Mouse (Mus musculus) midbrain, postnatal 0 days (tissue): Measurements from ENCODE around the gene Scg3. TPM values are rescaled to one million over a fixed set of nuclear protein-coding genes. Genes with fewer than 3 reads are reported as not detected.

Source experiments
- ATAC-seq: fragments of 200-750 bp; cut with Nextera tagmentation; 2 replicates; pipeline ENCODE4 v1.8.0; 2017; ENCODE audit warnings: moderate number of reproducible peaks, mild to moderate bottlenecking, moderate TSS enrichment, moderate library complexity; ENCODE audit not compliant: low FRiP score
- DNase-seq: peaks from one replicate; pipeline ENCODE4 v3.0.0-alpha.2; 2015; ENCODE audit warnings: low spot score
- H3K27ac ChIP-seq: fragments of 300-500 bp; sonication (generic); 2 replicates; pipeline ENCODE4 v1.5.1; 2014; ENCODE audit warnings: low read depth, mild to moderate bottlenecking, low read length, mixed read lengths
- H3K27me3 ChIP-seq: fragments of 300-500 bp; sonication (generic); 2 replicates; pipeline ENCODE4 v1.6.1; 2014; ENCODE audit warnings: low read length, control low read depth, mixed read lengths; ENCODE audit not compliant: insufficient read depth
- H3K36me3 ChIP-seq: fragments of 300-500 bp; sonication (generic); 2 replicates; pipeline ENCODE4 v1.6.1; 2014; ENCODE audit warnings: low read length, control low read depth, mixed read lengths; ENCODE audit not compliant: insufficient read depth
- H3K4me1 ChIP-seq: fragments of 300-500 bp; sonication (generic); 2 replicates; pipeline ENCODE4 v1.6.1; 2014; ENCODE audit warnings: mild to moderate bottlenecking, control low read depth, antibody characterized with exemption, low read length, mixed read lengths; ENCODE audit not compliant: insufficient read depth
- H3K4me2 ChIP-seq: fragments of 300-500 bp; sonication (generic); 2 replicates; pipeline ENCODE4 v1.6.1; 2014; ENCODE audit warnings: low read depth, mild to moderate bottlenecking, low read length, mixed read lengths; ENCODE audit not compliant: poor library complexity, severe bottlenecking
- H3K4me3 ChIP-seq: fragments of 300-500 bp; sonication (generic); 2 replicates; pipeline ENCODE4 v1.5.1; 2014; ENCODE audit warnings: low read depth, mild to moderate bottlenecking, low read length, moderate library complexity
- H3K9ac ChIP-seq: fragments of 300-500 bp; sonication (generic); replicated peaks from 2 replicates; pipeline ENCODE4 v1.6.1; 2014; ENCODE audit warnings: mild to moderate bottlenecking, low read length, moderate library complexity, mixed read lengths; ENCODE audit not compliant: poor library complexity, severe bottlenecking
- H3K9me3 ChIP-seq: fragments of 300-500 bp; sonication (generic); 2 replicates; pipeline ENCODE4 v1.6.1; 2016; ENCODE audit warnings: low read length, control low read depth
- CTCF ChIP-seq: IDR thresholded peaks from 2 replicates; pipeline ENCODE4 v1.5.1; 2016; ENCODE audit warnings: antibody characterized with exemption, mild to moderate bottlenecking
- WGBS: fragments of 180-500 bp; shearing (Covaris S2); extraction: QIAGEN DNeasy Blood & Tissue Kit; methylation state at CpG from one replicate; pipeline ENCODE4 v1.1.7; 2014; 5-methylcytosine and 5-hydroxymethylcytosine counted together
- polyA plus RNA-seq: library from polyadenylated mRNA; unstranded; fragments of >200 nt; fragmentation: Nextera tagmentation; extraction: Ambion mirVana; gene quantifications from 2 replicates; pipeline ENCODE4 v1.2.1, GENCODE M21; 2015
- total RNA-seq: library from RNA; depleted of rRNA; stranded (reverse); fragments of >200 nt; gene quantifications from 2 replicates; pipeline ENCODE4 v1.2.3, GENCODE M21; 2014; rRNA removed

Gene Scg3
- total and polyA plus RNA-seq, 2 experiments from 2014 or later = 115 to 139 TPM

GRCm38 (mm10) chr9:75597596-75597995 lies 86.3 kb downstream of the Scg3 start:
- H3K9me3 ChIP-seq = no peaks in the 10 kb centered on the region
- no peak overlapping the region for H3K4me2 ChIP-seq
- H3K27me3 ChIP-seq = no peaks in the 10 kb centered on the region
- H3K36me3 ChIP-seq = peaks cover 19% of the 10 kb centered on the region
- no peak overlapping the region for H3K27ac ChIP-seq
- WGBS = 69% methylated on average over 4 of the region's 4 CpGs
- no peak overlapping the region for H3K4me3 ChIP-seq
- ATAC-seq = no peak
- H3K4me1 ChIP-seq = peaks cover 3% of the 10 kb centered on the region; the same call in 1 of the 2 replicates
- TF ChIP-seq CTCF = no peak
- DNase-seq = no peak
- H3K9ac ChIP-seq = no peak overlapping the region

DNA sequence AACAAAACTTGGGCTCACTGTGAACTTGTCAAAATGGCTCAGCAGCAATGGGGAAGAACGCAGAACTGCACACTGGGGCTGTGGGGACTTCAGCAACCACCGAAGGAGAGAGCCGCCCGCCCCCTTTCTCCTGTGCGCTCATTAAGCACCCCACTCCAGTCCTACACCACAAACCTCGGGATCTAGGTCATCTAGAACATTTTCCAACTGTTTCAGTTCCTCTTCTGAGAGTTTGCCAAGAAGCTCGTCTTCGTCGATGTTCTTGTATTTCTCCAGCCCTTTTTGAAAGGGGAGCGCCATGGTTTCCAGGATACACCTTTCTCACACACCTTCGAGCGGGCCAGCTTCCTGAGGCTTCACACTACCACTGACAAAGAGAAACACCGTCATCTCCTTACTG lies 86.8 kb downstream of the Scg3 start:
- Histone ChIP-seq H3K9ac (no peak overlapping the region), H3K4me1 (peaks cover 3% of the 10 kb centered on the region; the same call in 1 of the 2 replicates), H3K9me3 (no peaks in the 10 kb centered on the region), H3K27me3 (no peaks in the 10 kb centered on the region), H3K27ac (no peak overlapping the region), H3K4me3 (no peak overlapping the region), H3K36me3 (peaks cover 24% of the 10 kb centered on the region), H3K4me2 (no peak overlapping the region)
- DNase-seq = no peak
- ATAC-seq = no peak
- TF ChIP-seq CTCF = no peak
- 86% methylated on average over 13 of the region's 13 CpGs for WGBS

DNA sequence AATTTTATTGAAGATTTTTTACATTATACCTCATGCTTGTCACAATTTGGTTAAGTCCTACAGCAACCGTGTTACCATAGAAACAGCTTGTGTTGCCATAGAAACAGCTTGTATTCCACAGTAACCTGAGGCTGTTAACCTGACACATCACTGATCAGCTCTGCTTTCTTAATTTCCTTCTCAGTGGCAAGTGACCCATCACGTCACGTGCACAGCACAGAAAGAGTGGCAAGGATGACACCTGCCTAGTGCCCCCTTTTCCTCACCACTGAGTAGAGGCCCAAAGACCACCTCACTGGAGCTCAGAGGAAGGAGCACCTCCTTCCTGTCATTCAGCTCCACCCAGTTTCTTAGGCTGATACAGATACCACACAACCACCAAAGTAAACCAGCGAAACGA lies 90.4 kb downstream of the Scg3 start:
- H3K27ac ChIP-seq = peak overlapping the region; percentile 64; the same call in 1 of the 2 replicates
- TF ChIP-seq CTCF = no peak
- H3K4me2 ChIP-seq = no peak overlapping the region
- no peak overlapping the region for H3K9ac ChIP-seq
- no peaks in the 10 kb centered on the region for H3K27me3 ChIP-seq
- DNase-seq (peak; percentile 69), ATAC-seq (peak; percentile 53)
- no peak overlapping the region for H3K4me3 ChIP-seq
- H3K4me1 ChIP-seq = no peaks in the 10 kb centered on the region
- no peaks in the 10 kb centered on the region for H3K9me3 ChIP-seq
- peaks cover 49% of the 10 kb centered on the region for H3K36me3 ChIP-seq
- WGBS = 54% methylated on average over 5 of the region's 5 CpGs

Other genes starting within 250 kb of the Scg3 start
- gene Leo1, start 242.5 kb downstream of the Scg3 start, total RNA-seq = 27.7 and 27.8 TPM in 2 replicates
- 43.0 and 45.0 TPM in 2 replicates for gene Leo1, start 242.5 kb downstream of the Scg3 start, polyA plus RNA-seq
- 35.8 and 45.4 TPM in 2 replicates for gene Tmod3, start 124.4 kb downstream of the Scg3 start, total RNA-seq
- 64.0 and 65.5 TPM in 2 replicates for gene Tmod3, start 124.4 kb downstream of the Scg3 start, polyA plus RNA-seq
- 168 and 210 TPM in 2 replicates for gene Tmod2, start 72.7 kb downstream of the Scg3 start, total RNA-seq
- gene Tmod2, start 72.7 kb downstream of the Scg3 start, polyA plus RNA-seq = 379 and 434 TPM in 2 replicates
- 29.2 and 32.4 TPM in 2 replicates for gene Lysmd2, start 58.3 kb downstream of the Scg3 start, total RNA-seq
- gene Lysmd2, start 58.3 kb downstream of the Scg3 start, polyA plus RNA-seq = 33.6 and 39.4 TPM in 2 replicates
- gene Bmp5, start 91.3 kb upstream of the Scg3 start, total RNA-seq = 2.8 and 3.0 TPM in 2 replicates
- 2.5 and 3.1 TPM in 2 replicates for gene Bmp5, start 91.3 kb upstream of the Scg3 start, polyA plus RNA-seq